Mouse (Mus musculus): ENCODE data around the gene Map3k7.

DNA sequence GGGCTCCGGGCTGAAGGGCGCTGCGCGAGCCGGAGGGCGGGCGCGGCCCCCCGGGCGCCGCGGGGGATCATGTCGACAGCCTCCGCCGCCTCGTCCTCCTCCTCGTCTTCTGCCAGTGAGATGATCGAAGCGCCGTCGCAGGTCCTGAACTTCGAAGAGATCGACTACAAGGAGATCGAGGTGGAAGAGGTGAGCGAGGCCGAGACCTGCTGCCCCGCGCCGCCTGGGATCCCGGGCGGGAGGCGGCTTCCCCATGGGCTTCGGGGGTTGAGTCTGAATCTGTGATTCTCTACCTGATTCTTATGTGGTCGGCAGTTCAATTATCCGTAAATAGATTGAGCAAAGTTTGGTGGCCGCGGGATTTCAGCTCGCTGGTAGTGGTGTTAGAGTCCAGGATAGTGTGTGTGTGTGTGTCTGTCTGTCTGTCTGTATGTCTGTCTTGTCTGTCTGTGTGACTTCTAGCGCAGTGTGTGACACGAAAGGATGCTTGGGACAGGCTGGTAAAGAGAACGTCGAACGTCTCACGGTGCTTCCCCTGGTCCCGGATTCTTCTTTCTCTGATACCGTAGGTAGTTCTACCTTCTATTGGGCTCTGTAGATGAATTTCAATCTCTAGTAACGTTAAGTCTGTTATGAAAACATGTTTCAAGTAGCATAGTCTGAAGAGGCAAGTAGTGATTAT is 438 bp downstream of the Map3k7 start:
- TF ChIP-seq GATA1 (IDR thresholded peaks at IDR 0.05; ENCODE audit: borderline replicate concordance, low read length) (no peak), CTCF (IDR thresholded peaks at IDR 0.05; ENCODE audit: low read depth, low read length) (no peak), TAL1 (conservative IDR thresholded peaks at IDR 0.05; ENCODE audit: low read depth, low read length) (no peak), GATA2 (IDR thresholded peaks at IDR 0.05; ENCODE audit: borderline replicate concordance, low read depth, low read length) (no peak)

Data from G1E (cell line).